Mouse (Mus musculus): Measurements from ENCODE around the gene Cdc42se2.

GRCm38 (mm10) chr11:54801791-54802558 lies 14.5 kb upstream of the Cdc42se2 start:
- TF ChIP-seq CTCF (IDR thresholded peaks at IDR 0.05; ENCODE audit: borderline replicate concordance, extremely low read depth, insufficient read depth, insufficient read length) (no peak), POLR2A (IDR thresholded peaks at IDR 0.05; ENCODE audit: borderline replicate concordance, extremely low read depth, insufficient read depth, insufficient read length, poor library complexity, severe bottlenecking) (no peak)

Data from brain, embryonic 14.5 days (tissue).